Mouse (Mus musculus) midbrain, embryonic 12.5 days (tissue): ENCODE measurements at regions not wholly inside any gene's neighbourhood (a gene's known extent, or its start where the extent isn't known, plus 50 kb on each side); places are given as distances from the start of the nearest gene placed in this dataset.

ENCODE experiments used
- ATAC-seq: fragments of 200-750 bp; cut with Nextera tagmentation; 2 replicates; pipeline ENCODE4 v1.8.0; 2017; ENCODE audit warnings: low read depth, moderate TSS enrichment, moderate library complexity; ENCODE audit not compliant: low FRiP score
- H3K27ac ChIP-seq: fragments of 300-500 bp; sonication (generic); replicated peaks from 2 replicates; pipeline ENCODE4 v1.5.1; 2016; ENCODE audit warnings: mild to moderate bottlenecking
- H3K27me3 ChIP-seq: fragments of 300-500 bp; sonication (generic); 2 replicates; pipeline ENCODE4 v1.6.1; 2016; ENCODE audit warnings: mild to moderate bottlenecking
- H3K36me3 ChIP-seq: fragments of 300-500 bp; sonication (generic); 2 replicates; pipeline ENCODE4 v1.6.1; 2016
- H3K4me1 ChIP-seq: fragments of 300-500 bp; sonication (generic); 2 replicates; pipeline ENCODE4 v1.6.1; 2016
- H3K4me2 ChIP-seq: fragments of 300-500 bp; sonication (generic); replicated peaks from 2 replicates; pipeline ENCODE4 v1.6.1; 2016; ENCODE audit warnings: mild to moderate bottlenecking, moderate library complexity
- H3K4me3 ChIP-seq: fragments of 300-500 bp; sonication (generic); 2 replicates; pipeline ENCODE4 v1.5.1; 2016; ENCODE audit warnings: mild to moderate bottlenecking
- H3K9ac ChIP-seq: fragments of 300-500 bp; sonication (generic); replicated peaks from 2 replicates; pipeline ENCODE4 v1.6.1; 2016; ENCODE audit warnings: mild to moderate bottlenecking, moderate library complexity
- H3K9me3 ChIP-seq: fragments of 300-500 bp; sonication (generic); 2 replicates; pipeline ENCODE4 v1.6.1; 2016; ENCODE audit warnings: mild to moderate bottlenecking
- WGBS: fragments of 180-500 bp; shearing (Covaris S2); methylation state at CpG from one replicate; pipeline ENCODE4 v1.1.7; 2016; 5-methylcytosine and 5-hydroxymethylcytosine counted together

- ATAC-seq, result no peak
- Histone ChIP-seq H3K9me3 (no peaks in the 10 kb centered on the region), H3K27ac (no peak overlapping the region), H3K27me3 (no peaks in the 10 kb centered on the region), H3K4me1 (0 out of 2 replicates have a peak, but pooled peaks cover 3% of the 10 kb centered on the region), H3K4me2 (no peak overlapping the region), H3K4me3 (no peak overlapping the region), H3K9ac (no peak overlapping the region), H3K36me3 (no peaks in the 10 kb centered on the region)
- 93% methylated on average over 1 of the region's 1 CpGs for WGBS
These were observed 113.1 kb downstream of the Tsen15 start for GRCm38 (mm10) chr1:152273430-152273829.

GRCm38 (mm10) chr1:152269936-152270702 is 116.4 kb downstream of the Tsen15 start:
- Histone ChIP-seq H3K9ac (no peak overlapping the region), H3K36me3 (no peaks in the 10 kb centered on the region), H3K27me3 (no peaks in the 10 kb centered on the region), H3K4me2 (no peak overlapping the region), H3K9me3 (no peaks in the 10 kb centered on the region), H3K4me1 (0 out of 2 replicates have a peak, but pooled peaks cover 3% of the 10 kb centered on the region), H3K4me3 (no peak overlapping the region), H3K27ac (no peak overlapping the region)
- no peak for ATAC-seq
- 65% methylated on average over 10 of the region's 10 CpGs for WGBS

DNA sequence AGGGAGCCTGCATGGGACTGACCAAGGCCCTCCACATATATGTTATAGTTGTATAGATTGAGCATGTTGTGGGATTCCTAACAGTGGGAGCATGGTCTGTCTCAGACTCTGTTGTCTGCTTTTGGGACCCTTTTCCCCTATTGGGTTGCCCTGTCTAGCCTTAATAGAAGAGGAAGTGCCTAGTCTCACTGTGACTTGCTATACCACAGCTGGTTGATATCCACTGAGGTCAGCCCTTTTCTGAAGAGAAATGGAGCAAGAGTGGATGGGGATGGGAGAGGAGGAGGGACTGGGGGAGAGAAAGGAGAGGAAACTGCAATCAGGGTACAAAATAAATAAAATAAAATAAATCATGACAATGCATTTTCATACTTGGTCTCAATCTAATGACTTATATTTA is 120.1 kb downstream of the Tsen15 start:
- no peak overlapping the region for H3K27ac ChIP-seq
- H3K4me2 ChIP-seq, result no peak overlapping the region
- no peak overlapping the region for H3K9ac ChIP-seq
- no peaks in the 10 kb centered on the region for H3K27me3 ChIP-seq
- H3K9me3 ChIP-seq, result no peaks in the 10 kb centered on the region
- no peak for ATAC-seq
- H3K4me1 ChIP-seq, result peaks cover 6% of the 10 kb centered on the region; the same call in 1 of the 2 replicates
- no peak overlapping the region for H3K4me3 ChIP-seq
- H3K36me3 ChIP-seq, result no peaks in the 10 kb centered on the region

- no peak overlapping the region for H3K4me2 ChIP-seq
- 0 out of 2 replicates have a peak, but pooled peaks cover 2% of the 10 kb centered on the region for H3K27me3 ChIP-seq
- peaks cover 5% of the 10 kb centered on the region; the same call in 1 of the 2 replicates for H3K4me1 ChIP-seq
- H3K27ac ChIP-seq, result no peak overlapping the region
- no peak overlapping the region for H3K9ac ChIP-seq
- ATAC-seq, result no peak
- H3K36me3 ChIP-seq, result no peaks in the 10 kb centered on the region
- no peaks in the 10 kb centered on the region for H3K9me3 ChIP-seq
- no peak overlapping the region for H3K4me3 ChIP-seq
- WGBS, result 86% methylated on average over 6 of the region's 6 CpGs
These were observed 121.5 kb downstream of the Tsen15 start for GRCm38 (mm10) chr1:152264981-152265380.

GRCm38 (mm10) chr1:152261472-152261871 is 125.0 kb downstream of the Tsen15 start:
- WGBS, result 46% methylated on average over 4 of the region's 4 CpGs
- ATAC-seq, result peak; percentile 31; the same call in 1 of the 2 replicates

DNA sequence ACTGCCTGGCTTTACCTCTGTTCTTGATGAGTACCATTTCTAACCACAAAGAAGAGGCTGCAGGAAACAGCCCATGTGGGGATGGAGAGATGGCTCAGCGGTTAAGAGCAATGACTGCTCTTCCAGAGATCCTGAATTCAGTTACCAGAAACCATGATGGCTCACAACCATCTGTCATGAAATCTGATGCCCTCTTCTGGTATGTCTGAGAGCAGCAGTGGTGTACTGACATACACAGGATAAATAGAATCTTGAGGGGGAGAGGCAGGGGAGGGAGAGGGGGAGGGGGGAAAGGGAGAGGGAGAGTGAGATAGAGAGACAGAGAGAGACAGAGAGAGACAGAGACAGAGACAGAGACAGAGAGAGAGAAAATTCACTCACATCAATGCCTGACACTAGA is 125.5 kb downstream of the Tsen15 start:
- H3K27me3 ChIP-seq, result peaks cover 5% of the 10 kb centered on the region; the same call in 1 of the 2 replicates
- whole genome bisulfite sequencing, result 97% methylated on average over 1 of the region's 1 CpGs
- H3K9me3 ChIP-seq, result no peaks in the 10 kb centered on the region
- no peaks in the 10 kb centered on the region for H3K36me3 ChIP-seq
- no peak overlapping the region for H3K9ac ChIP-seq
- no peak overlapping the region for H3K4me2 ChIP-seq
- no peak overlapping the region for H3K27ac ChIP-seq
- H3K4me1 ChIP-seq, result peaks cover 10% of the 10 kb centered on the region; the same call in 1 of the 2 replicates
- ATAC-seq, result 0 out of 2 replicates have a peak, but pooled peaks have one; percentile 6
- no peak overlapping the region for H3K4me3 ChIP-seq

More at GRCm38 (mm10) chr1:152261472-152261871, 125.0 kb downstream of the Tsen15 start:
- no peak overlapping the region for H3K9ac ChIP-seq
- no peaks in the 10 kb centered on the region for H3K36me3 ChIP-seq
- no peak overlapping the region for H3K4me3 ChIP-seq
- H3K27me3 ChIP-seq, result peaks cover 5% of the 10 kb centered on the region; the same call in 1 of the 2 replicates
- H3K4me1 ChIP-seq, result peaks cover 10% of the 10 kb centered on the region; the same call in 1 of the 2 replicates
- no peak overlapping the region for H3K4me2 ChIP-seq
- no peak overlapping the region; the same call in 1 of the 2 replicates for H3K27ac ChIP-seq
- H3K9me3 ChIP-seq, result no peaks in the 10 kb centered on the region

DNA sequence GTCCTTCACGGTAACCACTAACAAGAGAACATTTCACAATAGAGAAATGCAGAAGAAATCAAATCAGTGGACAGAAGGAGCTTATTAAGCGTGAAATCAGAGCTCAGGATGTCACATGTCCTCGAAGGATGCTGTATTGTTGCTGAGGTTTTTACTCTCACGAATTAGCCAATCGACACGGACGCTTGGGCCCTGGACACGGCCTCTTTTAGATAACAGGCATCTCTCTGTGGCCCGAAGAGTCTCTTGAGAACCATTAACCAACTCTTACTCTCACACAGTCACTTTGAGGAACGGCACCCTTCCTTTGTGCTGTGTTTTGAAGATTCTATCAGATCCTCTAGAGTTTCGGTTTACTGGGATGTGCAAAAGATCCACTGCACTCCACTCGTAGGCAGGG is 128.2 kb downstream of the Tsen15 start:
- Histone ChIP-seq H3K4me1 (peaks cover 10% of the 10 kb centered on the region; the same call in 1 of the 2 replicates), H3K27me3 (peaks cover 5% of the 10 kb centered on the region; the same call in 1 of the 2 replicates), H3K4me2 (no peak overlapping the region), H3K36me3 (no peaks in the 10 kb centered on the region), H3K4me3 (no peak overlapping the region), H3K27ac (no peak overlapping the region), H3K9ac (no peak overlapping the region), H3K9me3 (no peaks in the 10 kb centered on the region)
- 61% methylated on average over 12 of the region's 12 CpGs for WGBS
- ATAC-seq, result no peak

DNA sequence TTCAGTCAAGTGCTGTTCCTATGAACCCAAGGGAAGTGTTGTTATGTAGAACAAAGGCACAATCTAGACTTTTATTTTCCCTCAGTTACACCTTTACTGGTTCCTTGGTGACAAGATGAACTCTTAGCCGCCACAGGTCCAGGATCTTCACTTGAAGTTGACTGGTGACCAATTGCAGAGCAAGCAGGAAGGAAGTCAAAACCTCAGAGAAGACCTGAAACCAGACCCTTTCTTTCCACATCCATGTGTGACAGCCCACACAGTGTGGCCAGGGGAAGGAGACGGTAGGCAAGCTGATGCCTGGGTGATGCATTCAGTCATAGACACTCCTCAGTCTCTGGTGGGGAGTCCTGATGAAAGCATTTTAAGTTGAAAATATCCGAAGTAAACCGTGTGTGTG is 132.6 kb downstream of the Tsen15 start:
- no peaks in the 10 kb centered on the region for H3K36me3 ChIP-seq
- no peaks in the 10 kb centered on the region for H3K27me3 ChIP-seq
- no peak overlapping the region for H3K9ac ChIP-seq
- ATAC-seq, result no peak
- 84% methylated on average over 4 of the region's 4 CpGs for WGBS
- H3K4me2 ChIP-seq, result no peak overlapping the region
- H3K4me1 ChIP-seq, result peaks cover 3% of the 10 kb centered on the region; the same call in 1 of the 2 replicates
- no peaks in the 10 kb centered on the region for H3K9me3 ChIP-seq
- H3K4me3 ChIP-seq, result no peak overlapping the region
- no peak overlapping the region for H3K27ac ChIP-seq

- Histone ChIP-seq H3K27ac (no peak overlapping the region), H3K36me3 (no peaks in the 10 kb centered on the region), H3K9me3 (no peaks in the 10 kb centered on the region), H3K4me3 (no peak overlapping the region), H3K4me2 (no peak overlapping the region), H3K9ac (no peak overlapping the region), H3K27me3 (no peaks in the 10 kb centered on the region), H3K4me1 (peaks cover 3% of the 10 kb centered on the region; the same call in 1 of the 2 replicates)
- 76% methylated on average over 4 of the region's 4 CpGs for WGBS
- no peak for ATAC-seq
These were observed 133.0 kb downstream of the Tsen15 start for GRCm38 (mm10) chr1:152253486-152253885.

DNA sequence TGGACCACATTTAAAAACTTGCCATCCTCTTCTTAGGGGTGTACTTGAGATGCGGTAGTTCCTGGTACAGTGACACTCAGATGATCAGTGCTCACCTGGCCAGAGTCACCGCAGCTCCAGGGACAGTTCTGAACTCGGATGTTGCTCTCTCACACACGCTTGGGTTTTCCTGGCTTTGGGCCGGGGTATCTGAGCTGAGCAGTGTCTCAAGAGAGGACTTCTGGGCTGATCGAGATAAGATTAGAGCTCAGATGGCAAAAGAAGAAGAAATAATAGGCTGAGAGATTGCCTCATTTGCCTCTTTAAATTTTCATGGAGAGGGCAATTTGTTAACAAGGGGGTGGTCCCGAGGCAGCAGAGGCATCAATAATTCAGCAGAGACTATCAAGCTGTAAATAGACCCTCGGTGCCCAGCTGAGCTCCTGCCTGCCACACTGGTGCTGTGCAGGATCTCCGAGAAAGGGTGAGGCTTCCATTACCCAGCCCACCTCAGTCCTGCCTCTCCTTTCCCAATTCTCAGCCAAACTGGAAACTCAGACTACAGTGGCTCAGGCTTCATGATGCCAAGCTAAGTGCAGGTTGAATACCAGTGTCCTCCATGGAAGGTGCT is 133.7 kb downstream of the Tsen15 start:
- Histone ChIP-seq H3K36me3 (no peaks in the 10 kb centered on the region), H3K27me3 (no peaks in the 10 kb centered on the region), H3K4me2 (no peak overlapping the region), H3K27ac (no peak overlapping the region), H3K9ac (no peak overlapping the region), H3K4me3 (no peak overlapping the region), H3K4me1 (no peaks in the 10 kb centered on the region; the same call in 1 of the 2 replicates), H3K9me3 (no peaks in the 10 kb centered on the region)
- WGBS, result 72% methylated on average over 9 of the region's 9 CpGs
- peak; percentile 78; the same call in 1 of the 2 replicates for ATAC-seq

- no peak overlapping the region for H3K4me2 ChIP-seq
- 96% methylated on average over 9 of the region's 9 CpGs for WGBS
These were observed 145.5 kb downstream of the Tsen15 start for GRCm38 (mm10) chr1:152241026-152241425.

GRCm38 (mm10) chr1:152239376-152239775 is 147.1 kb downstream of the Tsen15 start:
- no peak overlapping the region for H3K4me2 ChIP-seq
- H3K27me3 ChIP-seq, result no peaks in the 10 kb centered on the region
- no peaks in the 10 kb centered on the region for H3K9me3 ChIP-seq
- H3K4me3 ChIP-seq, result no peak overlapping the region
- ATAC-seq, result no peak
- no peak overlapping the region for H3K27ac ChIP-seq
- no peaks in the 10 kb centered on the region for H3K36me3 ChIP-seq
- no peak overlapping the region for H3K9ac ChIP-seq
- 63% methylated on average over 6 of the region's 6 CpGs for WGBS
- no peaks in the 10 kb centered on the region for H3K4me1 ChIP-seq

More at GRCm38 (mm10) chr1:152241026-152241425, 145.5 kb downstream of the Tsen15 start:
- H3K27ac ChIP-seq, result no peak overlapping the region
- H3K4me1 ChIP-seq, result no peaks in the 10 kb centered on the region
- no peaks in the 10 kb centered on the region for H3K36me3 ChIP-seq
- no peaks in the 10 kb centered on the region for H3K27me3 ChIP-seq
- no peak for ATAC-seq
- H3K9ac ChIP-seq, result no peak overlapping the region
- H3K9me3 ChIP-seq, result no peaks in the 10 kb centered on the region
- no peak overlapping the region for H3K4me3 ChIP-seq
